Mouse (Mus musculus) C2C12 (cell line): ENCODE measurements around the gene Hdac4.
A peak's percentile ranks its signal among the peaks of the same experiment; 100 is the strongest.

Source experiments
- CEBPB ChIP-seq: IDR thresholded peaks from one replicate; pipeline ENCODE4 v1.6.1; 2011; ENCODE audit warnings: low read depth, mild to moderate bottlenecking, control low read depth, moderate library complexity
- CTCF ChIP-seq: IDR thresholded peaks from one replicate; pipeline ENCODE4 v1.5.1; 2011; ENCODE audit not compliant: control insufficient read depth, insufficient read depth, insufficient read length
- FOSL1 ChIP-seq: IDR thresholded peaks from one replicate; pipeline ENCODE4 v1.8.0; 2011; ENCODE audit warnings: mild to moderate bottlenecking, low read length; ENCODE audit not compliant: poor library complexity, insufficient read depth, severe bottlenecking
- MAX ChIP-seq: IDR thresholded peaks from one replicate; pipeline ENCODE4 v1.6.1; 2011; ENCODE audit warnings: mild to moderate bottlenecking, control low read depth
- USF1 ChIP-seq: IDR thresholded peaks from one replicate; pipeline ENCODE4 v1.6.1; 2011; ENCODE audit warnings: low read depth, mild to moderate bottlenecking, control low read depth, moderate library complexity

- TF ChIP-seq CTCF = peak; percentile 75
- TF ChIP-seq USF1 = no peak
- TF ChIP-seq FOSL1 = no peak
- no peak for TF ChIP-seq MAX
- no peak for TF ChIP-seq CEBPB
Observed at GRCm38 (mm10) chr1:91962256-91962655, 233.2 kb downstream of the Hdac4 start.
